Mouse (Mus musculus): ENCODE results near the gene Tubgcp5. TPM values are rescaled to one million over a fixed set of nuclear protein-coding genes. Genes with fewer than 3 reads are reported as not detected.

The Tubgcp5 gene
- 58.9 TPM for polyA plus RNA-seq (2017; shearing (Covaris generic))

DNA sequence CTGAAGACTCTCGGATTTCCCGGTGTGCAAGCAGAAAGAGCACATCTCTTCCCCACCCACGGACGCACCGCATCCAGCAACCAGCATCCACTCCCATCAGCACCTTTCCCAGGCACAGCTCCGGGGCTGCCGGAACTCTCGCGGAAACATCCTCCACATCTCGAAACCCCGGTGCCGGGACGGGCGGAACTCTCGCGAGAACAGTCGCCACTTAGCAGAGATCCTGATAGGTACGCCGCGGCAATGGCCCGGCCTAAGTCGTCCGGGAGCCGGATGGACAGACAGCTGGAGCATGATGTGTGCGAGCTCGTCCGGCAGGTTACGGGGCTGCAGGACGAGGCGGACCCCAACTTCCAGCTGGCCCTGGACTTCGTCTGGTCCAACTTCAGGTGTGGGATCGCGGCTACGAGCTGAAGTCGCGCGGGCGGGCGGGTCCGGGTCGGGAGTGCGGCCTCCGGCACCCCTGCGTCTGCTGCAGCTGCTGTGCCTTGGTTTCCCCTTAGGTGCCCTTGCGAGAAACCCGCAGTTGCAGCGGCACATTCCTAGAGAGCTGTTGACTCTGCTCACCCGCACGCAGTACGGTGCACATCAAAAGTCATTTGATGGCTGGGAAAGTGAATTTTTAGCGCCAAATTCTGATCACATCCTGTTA is at the start of gene Tubgcp5:
Tubgcp5 (plus strand) TSS at position 203 of the 652 bp plus-strand sequence.

DNA sequence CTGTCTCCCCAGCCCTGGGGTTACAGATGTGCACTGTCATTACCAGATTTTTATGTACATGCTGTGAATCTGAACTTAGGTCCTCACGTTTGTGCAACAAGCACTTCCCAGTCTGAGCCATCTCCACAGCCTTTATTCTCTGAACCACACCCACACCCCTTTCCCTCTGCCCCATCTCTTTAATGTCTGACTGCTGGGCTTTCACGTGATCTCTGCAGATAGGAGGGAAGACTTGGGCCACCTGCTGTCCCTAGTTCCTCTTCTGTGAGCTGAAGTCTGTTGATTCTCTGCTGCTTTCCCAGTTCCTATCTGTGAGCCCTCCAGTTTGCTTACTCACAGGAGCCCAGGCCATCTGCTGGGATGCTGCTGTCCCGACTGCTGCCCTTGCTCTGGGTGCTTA is 26.0 kb upstream of the Tubgcp5 start, which contains the start of gene Siglech:
Siglech (plus strand) TSS at position 253 of the 400 bp plus-strand sequence.

DNA sequence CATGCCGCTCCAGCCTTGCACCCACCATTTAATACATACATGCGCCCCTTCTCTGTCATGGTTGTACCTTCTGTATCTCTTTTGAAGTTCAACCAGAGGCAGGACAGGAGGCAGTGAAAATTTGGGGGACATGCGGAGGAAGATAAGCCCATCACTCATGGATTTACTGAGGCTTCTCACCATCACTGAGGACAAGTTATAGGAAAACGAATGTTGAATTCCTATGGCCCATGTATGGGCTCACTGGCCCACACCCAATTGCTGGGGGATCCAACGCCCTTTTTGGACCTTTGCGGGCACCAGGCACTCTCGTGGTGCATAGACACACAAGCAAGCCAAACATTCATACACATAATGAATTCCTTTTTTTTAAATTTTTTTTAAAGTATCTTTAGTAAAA is 47.5 kb downstream of the Tubgcp5 start, which contains the start of gene Cyfip1:
Cyfip1 (plus strand) TSS at position 301 of the 400 bp plus-strand sequence.

Other genes starting within 250 kb of the Tubgcp5 start
- 0.38 TPM for gene Siglech, start 26.0 kb upstream of the Tubgcp5 start, polyA plus RNA-seq (2017; shearing (Covaris generic))
- gene Cyfip1, start 47.6 kb downstream of the Tubgcp5 start, polyA plus RNA-seq (2017; shearing (Covaris generic)) = 91.1 TPM
- 23.6 TPM for gene Nipa2, start 168.3 kb downstream of the Tubgcp5 start, polyA plus RNA-seq (2017; shearing (Covaris generic))
- 0.10 TPM for gene Nipa1, start 225.8 kb downstream of the Tubgcp5 start, polyA plus RNA-seq (2017; shearing (Covaris generic))

All from CD4-positive, CD25-positive, alpha-beta regulatory T cell, adult 9 weeks (primary cell).